Mouse (Mus musculus) myocyte (in vitro differentiated cells): ENCODE measurements around the gene Ddx54.

Experiments used
- E2F4 ChIP-seq: IDR thresholded peaks from one replicate; pipeline ENCODE4 v1.6.1; 2011; ENCODE audit warnings: mild to moderate bottlenecking, control low read depth, moderate library complexity; ENCODE audit not compliant: insufficient read depth
- MYOD1 ChIP-seq, 3 experiments: IDR thresholded peaks; one replicate each; pipeline ENCODE4 v1.6.1; 2011; ENCODE audit warnings: control low read depth in 2 of 3, low read depth in 2 of 3, mild to moderate bottlenecking in 2 of 3, moderate library complexity in 1 of 3; ENCODE audit not compliant: insufficient read length in 2 of 3, control insufficient read depth in 1 of 3
- MYOG ChIP-seq, 3 experiments: IDR thresholded peaks; one replicate each; pipeline ENCODE4 v1.6.1; 2011; ENCODE audit warnings: control low read depth in 2 of 3, low read depth in 2 of 3, mild to moderate bottlenecking in 2 of 3; ENCODE audit not compliant: insufficient read length in 2 of 3, control insufficient read depth in 1 of 3, insufficient read depth in 1 of 3
- POLR2A ChIP-seq: IDR thresholded peaks from one replicate; pipeline ENCODE4 v1.6.1; 2011; ENCODE audit warnings: low read depth, mild to moderate bottlenecking, control low read depth, moderate library complexity; ENCODE audit not compliant: insufficient read length
- POLR2AphosphoS2 ChIP-seq: IDR thresholded peaks from one replicate; pipeline ENCODE4 v1.6.1; 2011; ENCODE audit warnings: low read depth, control low read depth; ENCODE audit not compliant: insufficient read length
- REST ChIP-seq: IDR thresholded peaks from one replicate; pipeline ENCODE4 v1.6.1; 2011; ENCODE audit warnings: mild to moderate bottlenecking, control low read depth, moderate library complexity; ENCODE audit not compliant: insufficient read depth, insufficient read length
- USF1 ChIP-seq: IDR thresholded peaks from one replicate; pipeline ENCODE4 v1.6.1; 2011; ENCODE audit warnings: low read depth, mild to moderate bottlenecking, control low read depth, moderate library complexity

DNA sequence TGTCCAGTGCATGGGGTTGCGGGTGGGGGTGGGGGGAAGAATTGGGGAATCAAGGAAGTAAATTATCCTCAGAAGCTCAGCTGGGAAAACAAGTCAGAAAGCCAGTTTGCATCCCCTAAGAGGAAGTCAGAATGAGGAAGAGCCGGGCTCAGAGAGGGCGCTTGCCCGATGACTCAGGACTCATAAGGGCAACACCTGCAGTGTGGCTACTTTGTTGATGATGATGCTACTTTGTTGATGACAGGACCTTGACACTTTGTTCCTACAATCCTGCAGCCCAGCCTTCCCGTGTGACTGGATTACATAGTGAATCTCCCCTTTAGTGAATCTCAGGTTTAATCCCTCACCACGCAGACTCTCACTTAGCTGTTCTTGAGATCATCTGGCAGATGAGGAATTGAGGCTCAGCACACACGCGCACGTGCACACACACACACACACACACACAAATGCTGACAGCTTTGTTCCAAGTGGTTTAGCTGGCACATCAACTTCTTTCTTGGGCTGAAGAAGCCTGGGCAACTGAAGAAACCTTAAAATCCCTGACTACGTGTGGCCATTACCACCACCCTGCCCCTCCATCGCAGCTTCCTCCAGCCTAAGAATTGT, 42.1 kb upstream of the Ddx54 start:
- TF ChIP-seq POLR2AphosphoS2 (no peak), POLR2A (no peak), REST (no peak), E2F4 (no peak), USF1 (no peak), MYOD1 (IDR thresholded peaks at IDR 0.05; ENCODE audit: control insufficient read depth in 1 of 3, insufficient read length in 2 of 3, low read depth in 2 of 3) (peak in 1 of 3 experiments; percentile 13), MYOG (IDR thresholded peaks at IDR 0.05; ENCODE audit: control insufficient read depth in 1 of 3, insufficient read depth in 1 of 3, insufficient read length in 2 of 3, low read depth in 2 of 3) (no peak)
